Mouse (Mus musculus): ENCODE measurements around the gene Trim41.

Gene Trim41

GRCm38 (mm10) chr11:48816800-48817665 lies at the start of gene Trim41:
Gene Trim41, minus strand, starts transcription at chr11:48817353.
- CTCF ChIA-PET = interaction anchor here (0.7 kb wide), 2 partner anchors 26 to 1507 kb away, joined by 3 to 11 read pairs; no protein-coding TSS in a partner anchor

- CTCF ChIA-PET = no interaction called here
These were observed 49.3 kb upstream of the Trim41 start for GRCm38 (mm10) chr11:48866481-48866880.

GRCm38 (mm10) chr11:48863808-48864207 lies 46.7 kb upstream of the Trim41 start:
- CTCF ChIA-PET = no interaction called here

- CTCF ChIA-PET = no interaction called here
These were observed 45.7 kb upstream of the Trim41 start for GRCm38 (mm10) chr11:48862784-48863319.

GRCm38 (mm10) chr11:48859014-48859413 lies 41.9 kb upstream of the Trim41 start:
- CTCF ChIA-PET = interaction anchor here (0.6 to 1.6 kb wide), 7 partner anchors 10 to 85 kb away, joined by 3 to 6 read pairs (median 4); no protein-coding TSS in a partner anchor

DNA sequence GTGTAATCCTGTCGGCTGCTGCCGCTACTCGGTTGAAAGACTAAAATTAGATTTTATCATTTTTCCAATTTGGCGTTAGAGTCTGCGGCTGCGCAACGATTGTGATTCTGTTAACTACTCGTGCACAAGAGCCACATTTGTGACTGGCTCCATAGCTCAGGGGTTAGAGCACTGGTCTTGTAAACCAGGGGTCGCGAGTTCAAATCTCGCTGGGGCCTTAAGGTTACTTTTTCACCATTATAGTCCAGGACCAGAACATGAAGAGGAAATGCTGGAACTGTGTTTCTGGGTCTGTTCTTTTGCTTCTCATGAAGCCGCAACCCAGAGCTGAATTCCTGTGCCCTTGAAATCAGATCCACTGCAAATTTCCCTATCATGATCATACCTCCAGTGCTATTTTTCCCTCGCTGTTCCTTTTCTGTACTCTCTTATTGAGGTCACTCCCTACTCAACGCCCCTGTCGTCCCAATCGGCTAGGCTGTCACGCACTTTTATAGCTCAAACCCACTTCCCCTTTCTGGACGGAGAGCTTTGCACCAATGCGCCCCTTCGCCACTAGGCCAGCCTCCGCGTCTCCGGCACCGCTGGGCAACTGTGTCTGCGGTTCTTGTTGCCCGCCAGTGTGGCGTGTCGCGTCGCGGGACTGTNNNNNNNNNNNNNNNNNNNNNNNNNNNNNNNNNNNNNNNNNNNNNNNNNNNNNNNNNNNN lies 36.5 kb upstream of the Trim41 start:
- CTCF ChIA-PET = interaction anchor here (2.8 kb wide), 1 partner anchor 17 kb away, joined by 11 read pairs; no protein-coding TSS in a partner anchor

DNA sequence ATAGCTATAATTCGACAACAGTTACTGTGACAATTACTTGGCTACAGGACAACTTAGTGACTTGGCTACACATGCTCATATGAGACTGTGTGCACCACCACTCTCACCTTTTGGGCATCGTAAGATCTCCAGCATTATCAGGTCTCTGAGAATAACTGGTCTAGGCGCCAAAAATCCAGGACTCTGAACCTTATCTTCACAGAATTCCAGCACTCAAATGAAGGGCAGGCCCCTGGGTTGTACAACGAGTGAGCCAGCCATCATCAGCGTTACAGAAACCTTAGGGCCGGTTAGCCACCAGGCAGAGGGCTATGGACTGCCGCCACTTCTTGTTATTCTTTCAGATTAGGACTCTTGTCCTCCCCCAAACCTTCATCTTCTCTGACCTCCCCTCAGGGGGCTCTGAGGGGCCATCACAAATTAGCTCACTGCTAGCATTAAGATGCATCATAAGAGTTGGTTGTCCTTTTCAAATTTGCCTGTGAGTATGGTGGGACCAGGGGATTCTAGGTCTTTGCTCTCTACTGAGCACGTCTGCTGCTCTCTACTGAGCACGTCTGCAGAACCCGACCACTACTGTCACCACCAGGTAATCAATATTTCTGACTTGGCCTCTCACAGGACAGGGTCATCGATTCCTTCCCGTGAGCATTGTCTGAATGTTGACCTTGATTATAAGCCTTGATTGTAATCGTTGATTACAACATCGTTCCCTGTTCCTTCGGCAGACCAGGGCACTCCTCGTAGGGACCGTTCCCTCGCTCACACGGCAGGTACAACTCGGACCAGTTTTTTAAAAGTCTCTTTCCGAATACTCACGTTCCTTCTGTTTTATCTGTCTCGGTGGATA lies 35.7 kb upstream of the Trim41 start:
- CTCF ChIA-PET = interaction anchor here (1.0 kb wide), 1 partner anchor 46 kb away, joined by 3 read pairs; no protein-coding TSS in a partner anchor

DNA sequence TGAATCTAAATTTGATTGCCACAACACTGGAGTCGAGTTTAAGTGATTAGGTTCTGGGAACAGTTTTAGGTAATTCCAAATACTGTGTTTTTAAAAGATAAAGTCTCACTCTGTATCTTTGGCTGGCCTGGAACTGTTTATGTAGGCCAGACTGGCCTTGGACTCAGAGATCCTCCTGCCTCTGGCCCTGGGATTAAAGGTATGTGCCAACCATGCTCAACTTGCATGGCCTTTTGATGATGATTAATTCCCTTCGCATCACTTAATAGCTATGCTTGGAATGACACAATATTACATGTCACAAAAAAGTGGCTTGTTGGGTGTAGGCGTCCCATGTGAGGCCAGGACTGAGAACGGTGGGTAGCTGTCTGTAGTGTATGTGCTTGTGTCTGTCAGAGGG lies 35.0 kb upstream of the Trim41 start:
- CTCF ChIA-PET = interaction anchor here (0.5 to 1.0 kb wide), 2 partner anchors 38 to 46 kb away, joined by 3 to 5 read pairs; no protein-coding TSS in a partner anchor

GRCm38 (mm10) chr11:48851270-48851995 lies 34.3 kb upstream of the Trim41 start:
- CTCF ChIA-PET = interaction anchor here (0.5 kb wide), 1 partner anchor 37 kb away, joined by 5 read pairs; no protein-coding TSS in a partner anchor

DNA sequence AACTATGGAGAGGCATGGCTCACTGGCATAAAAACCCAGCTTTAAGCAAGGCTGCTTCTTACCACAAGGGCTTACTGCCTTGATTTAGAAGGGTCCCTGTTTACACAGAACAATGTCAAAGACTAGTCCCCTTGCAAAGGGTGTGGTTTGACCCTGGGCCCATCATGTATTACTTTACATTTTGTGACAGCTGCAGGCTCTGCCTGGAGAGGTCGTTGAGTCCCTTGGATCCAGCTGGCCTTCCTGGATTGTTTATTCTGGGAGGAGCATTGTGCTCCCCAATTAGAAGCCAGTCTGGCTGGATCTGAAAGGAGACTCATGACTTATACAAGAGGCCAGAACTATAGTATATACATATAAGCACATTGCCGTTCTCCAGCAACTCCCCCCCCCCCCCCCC lies 33.1 kb upstream of the Trim41 start:
- CTCF ChIA-PET = interaction anchor here (0.6 kb wide), 1 partner anchor 11 kb away, joined by 3 read pairs; no protein-coding TSS in a partner anchor

DNA sequence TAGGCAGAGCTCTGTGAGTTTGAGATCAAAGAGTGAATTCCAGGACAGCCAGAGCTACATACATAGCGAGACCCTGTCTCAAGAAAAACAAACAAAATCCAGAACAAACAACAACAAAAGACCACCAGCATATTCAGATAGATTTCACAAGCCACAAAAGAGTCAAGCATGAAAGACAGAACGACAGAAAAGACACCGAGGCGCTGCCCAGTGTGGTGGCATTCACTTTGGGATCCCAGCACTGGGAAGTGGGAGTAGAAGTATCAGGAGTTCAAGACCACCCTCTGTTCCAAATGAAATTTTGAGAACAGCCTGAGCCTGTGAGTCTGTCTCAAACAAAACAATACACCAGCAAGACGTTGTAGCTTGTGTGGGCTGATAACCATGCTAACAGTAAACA lies 29.7 kb upstream of the Trim41 start:
- CTCF ChIA-PET = interaction anchor here (0.6 kb wide), 1 partner anchor 253 kb away, joined by 11 read pairs; no protein-coding TSS in a partner anchor

- CTCF ChIA-PET = interaction anchor here (0.6 kb wide), 1 partner anchor 253 kb away, joined by 11 read pairs; no protein-coding TSS in a partner anchor
These were observed 29.2 kb upstream of the Trim41 start for GRCm38 (mm10) chr11:48846362-48846761.

DNA sequence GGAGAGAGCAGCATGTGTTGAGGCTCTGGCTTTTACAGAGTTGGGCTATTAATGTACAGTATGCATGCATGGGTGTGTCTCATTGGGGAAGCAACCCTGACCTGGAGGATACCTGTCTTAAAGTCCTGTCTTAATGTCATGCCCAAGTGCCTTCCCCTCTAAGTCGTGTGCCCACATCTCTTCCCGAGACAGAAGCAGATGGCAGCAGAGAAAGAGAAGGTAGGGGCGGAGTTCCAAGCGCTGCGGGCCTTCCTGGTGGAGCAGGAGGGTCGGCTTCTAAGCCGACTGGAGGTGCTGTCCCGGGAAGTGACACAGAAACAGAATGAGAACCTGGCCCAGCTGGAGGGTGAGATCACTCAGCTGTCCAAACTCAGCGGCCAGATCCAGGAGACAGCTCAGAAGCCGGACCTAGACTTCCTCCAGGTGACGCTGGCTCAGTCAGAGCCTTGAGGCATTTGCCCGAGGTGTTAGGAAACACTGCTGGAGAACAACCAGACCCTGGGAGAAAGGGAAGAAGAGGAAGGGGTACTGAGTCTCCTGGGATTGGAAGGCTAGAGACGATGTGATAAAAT lies 28.2 kb upstream of the Trim41 start:
- CTCF ChIA-PET = no interaction called here

DNA sequence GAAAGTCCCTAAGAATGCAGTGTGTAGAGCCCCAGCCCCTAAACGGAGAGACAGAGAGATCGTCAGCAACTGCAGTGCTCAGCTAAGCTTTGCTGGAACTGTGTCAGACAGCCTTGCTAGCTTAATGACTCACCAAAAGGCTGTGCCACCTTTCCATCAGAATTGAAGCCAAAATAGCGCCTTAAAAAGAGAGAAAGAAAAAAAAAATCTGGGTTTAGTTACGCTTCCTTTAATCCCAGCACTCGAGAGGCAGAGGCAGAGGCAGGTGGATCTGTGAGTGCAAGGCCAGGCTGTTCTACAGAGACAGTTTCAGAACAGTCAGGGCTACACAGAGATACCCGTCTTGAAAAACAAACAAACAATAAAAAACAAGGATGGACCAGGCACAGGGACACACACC lies 27.2 kb upstream of the Trim41 start:
- CTCF ChIA-PET = interaction anchor here (1.6 kb wide), 1 partner anchor 54 kb away, joined by 6 read pairs; no protein-coding TSS in a partner anchor

DNA sequence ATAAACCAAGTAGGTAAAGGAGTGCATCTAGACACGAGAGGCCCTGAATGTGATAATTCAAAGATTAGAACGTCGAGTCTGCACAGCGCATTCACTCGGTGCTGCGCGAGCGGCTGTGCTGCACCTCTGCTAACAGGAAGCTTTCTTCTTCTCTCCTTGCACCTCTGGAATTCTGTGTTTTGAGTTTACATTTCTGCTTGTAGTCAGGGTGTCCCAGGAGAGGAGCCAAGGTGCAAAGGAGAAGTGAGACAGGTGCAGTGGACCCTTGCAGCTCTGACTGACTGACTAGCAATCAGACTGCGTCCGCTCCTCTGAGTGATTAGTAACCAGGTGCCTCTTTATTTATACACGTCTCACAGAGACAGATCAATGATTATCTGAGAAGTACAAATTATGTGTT lies 26.0 kb upstream of the Trim41 start:
- CTCF ChIA-PET = interaction anchor here (0.5 to 1.6 kb wide), 4 partner anchors 12 to 55 kb away, joined by 3 to 6 read pairs (median 3); partner anchors contain the start of gene Trim41

GRCm38 (mm10) chr11:48842378-48842792 lies 25.2 kb upstream of the Trim41 start:
- CTCF ChIA-PET = interaction anchor here (1.0 kb wide), 1 partner anchor 13 kb away, joined by 3 read pairs; no protein-coding TSS in a partner anchor

- CTCF ChIA-PET = no interaction called here
These were observed 24.1 kb upstream of the Trim41 start for GRCm38 (mm10) chr11:48841213-48841612.

- CTCF ChIA-PET = no interaction called here
These were observed 23.7 kb upstream of the Trim41 start for GRCm38 (mm10) chr11:48840805-48841204.

GRCm38 (mm10) chr11:48838879-48839680 lies 21.9 kb upstream of the Trim41 start:
- CTCF ChIA-PET = interaction anchor here (0.6 to 1.3 kb wide), 2 partner anchors 11 kb away, joined by 3 read pairs; no protein-coding TSS in a partner anchor

Data from spleen, embryonic (tissue).